Mouse (Mus musculus) liver, adult 2 months (tissue): Measurements from ENCODE around the gene Gng4. TPM values are rescaled to one million over a fixed set of nuclear protein-coding genes. Genes with fewer than 3 reads are reported as not detected.
"Not testable (repeated sequence)": the region's sequence is repeated elsewhere in the genome, so short reads cannot be mapped to it uniquely, and the experiment has no call there.

Experiments used
- DNase-seq: peaks from one replicate; pipeline ENCODE4 v3.0.0-alpha.2; 2011; ENCODE audit warnings: low read depth, low spot score; ENCODE audit errors: extremely low read depth
- H3K27ac ChIP-seq: fragments of 200-500 bp; replicated peaks from 2 replicates; pipeline ENCODE4 v1.5.1; 2012; ENCODE audit warnings: low read depth, mild to moderate bottlenecking, control low read depth, inconsistent platforms, low read length; ENCODE audit not compliant: insufficient read depth
- H3K27me3 ChIP-seq: fragments of 200-500 bp; 2 replicates; pipeline ENCODE4 v1.6.1; 2012; ENCODE audit warnings: mild to moderate bottlenecking, moderate library complexity, low read length, inconsistent platforms; ENCODE audit not compliant: control insufficient read depth, insufficient read depth
- H3K36me3 ChIP-seq: fragments of 200-500 bp; 2 replicates; pipeline ENCODE4 v1.6.1; 2012; ENCODE audit warnings: low read length, inconsistent platforms; ENCODE audit not compliant: control insufficient read depth, insufficient read depth
- H3K4me1 ChIP-seq: fragments of 200-500 bp; 2 replicates; pipeline ENCODE4 v1.6.1; 2011; ENCODE audit warnings: low read length; ENCODE audit not compliant: control insufficient read depth, insufficient read depth
- H3K4me3 ChIP-seq: fragments of 200-500 bp; 2 replicates; pipeline ENCODE4 v1.5.1; 2011; ENCODE audit warnings: low read depth, mild to moderate bottlenecking, control low read depth, low read length, moderate library complexity; ENCODE audit not compliant: insufficient read depth
- H3K79me2 ChIP-seq: fragments of 200-500 bp; 2 replicates; pipeline ENCODE4 v1.6.1; 2012; ENCODE audit warnings: inconsistent platforms, mild to moderate bottlenecking, low read length, moderate library complexity; ENCODE audit not compliant: control insufficient read depth, insufficient read depth
- H3K9ac ChIP-seq: fragments of 200-500 bp; 2 replicates; pipeline ENCODE4 v1.6.1; 2012; ENCODE audit warnings: low read depth, mild to moderate bottlenecking, control low read depth, inconsistent platforms, low read length
- CTCF ChIP-seq: fragments of 200-500 bp; IDR thresholded peaks from 2 replicates; pipeline ENCODE4 v1.5.1; 2011; ENCODE audit warnings: low read depth, low read length, control low read depth
- POLR2A ChIP-seq: fragments of 200-500 bp; IDR thresholded peaks from 2 replicates; pipeline ENCODE4 v1.6.1; 2011; ENCODE audit warnings: low read length, control low read depth; ENCODE audit not compliant: insufficient read depth; ENCODE audit errors: extremely low read depth
- WGBS: fragments of 180-500 bp; shearing (Covaris S2); methylation state at CpG from one replicate; pipeline ENCODE4 v1.1.7; 2018; 5-methylcytosine and 5-hydroxymethylcytosine counted together
- polyA plus RNA-seq: library from polyadenylated mRNA; depleted of rRNA; stranded (reverse); fragments of >200 nt; gene quantifications from 2 replicates; pipeline ENCODE4 v1.2.3, GENCODE M21; 2012
- total RNA-seq: library from RNA; depleted of rRNA; stranded (reverse); fragments of >200 nt; gene quantifications from 2 replicates; pipeline ENCODE4 v1.2.3, GENCODE M21; 2014

Gene Gng4
- total and polyA plus RNA-seq, 2 experiments = not detected

- H3K36me3 ChIP-seq = no peaks in the 10 kb centered on the region
- H3K9ac ChIP-seq = no peak overlapping the region
- TF ChIP-seq POLR2A = no peak
- no peak for TF ChIP-seq CTCF
- H3K27me3 ChIP-seq = peaks cover 8% of the 10 kb centered on the region; the same call in 1 of the 2 replicates
- H3K79me2 ChIP-seq = no peaks in the 10 kb centered on the region
- DNase-seq = no peak
- no peak overlapping the region for H3K4me3 ChIP-seq
- H3K27ac ChIP-seq = no peak overlapping the region
- WGBS = 84% methylated on average over 6 of the region's 6 CpGs
- H3K4me1 ChIP-seq = peaks cover 6% of the 10 kb centered on the region; the same call in 1 of the 2 replicates
These were observed 3.1 kb downstream of the Gng4 start for GRCm38 (mm10) chr13:13786971-13787370.

DNA sequence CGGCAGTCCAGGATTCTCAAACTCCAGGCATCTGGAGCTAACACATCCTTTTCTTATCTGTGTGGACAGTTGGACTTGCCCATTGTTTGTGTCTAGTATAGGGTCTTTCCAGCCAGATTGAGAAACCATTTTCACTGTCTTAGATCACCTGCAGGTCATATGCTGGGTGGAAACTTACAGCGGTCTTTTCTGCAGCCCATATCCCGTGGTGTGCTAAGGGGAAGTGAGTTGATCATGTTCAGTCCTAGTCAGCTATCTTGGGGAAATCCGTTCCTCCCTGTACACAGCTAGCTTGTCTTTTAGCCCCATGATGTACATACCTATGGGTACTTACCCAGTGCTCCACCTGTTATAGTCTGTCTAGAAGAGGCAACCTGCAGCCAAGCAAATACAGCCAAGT, 4.2 kb downstream of the Gng4 start:
- no peak for TF ChIP-seq CTCF
- TF ChIP-seq POLR2A = no peak
- WGBS = 78% methylated on average over 4 of the region's 4 CpGs
- DNase-seq = no peak
- peaks cover 6% of the 10 kb centered on the region; the same call in 1 of the 2 replicates for H3K4me1 ChIP-seq
- no peak overlapping the region for H3K4me3 ChIP-seq
- H3K36me3 ChIP-seq = no peaks in the 10 kb centered on the region
- H3K27me3 ChIP-seq = peaks cover 8% of the 10 kb centered on the region; the same call in 1 of the 2 replicates
- no peak overlapping the region for H3K27ac ChIP-seq
- H3K79me2 ChIP-seq = no peaks in the 10 kb centered on the region
- H3K9ac ChIP-seq = no peak overlapping the region

DNA sequence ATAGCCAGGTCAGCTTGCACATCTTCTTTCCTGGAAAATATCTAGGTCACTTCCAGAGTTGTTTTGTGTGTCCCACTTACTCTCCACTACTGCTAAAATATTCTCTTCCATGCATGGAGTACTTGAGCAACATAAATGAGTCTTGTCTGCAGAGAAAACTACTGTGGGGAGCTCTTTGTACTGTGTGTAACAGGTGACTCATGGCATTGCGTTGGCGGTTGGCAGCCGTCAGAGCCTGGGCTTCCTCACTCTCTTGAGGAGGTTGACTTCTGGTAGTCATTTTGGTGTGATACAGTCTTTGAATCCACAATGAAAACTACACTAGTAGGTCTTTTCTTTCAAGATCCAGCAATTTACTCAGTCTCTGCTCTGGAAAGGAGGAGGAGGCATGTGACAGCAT, 8.1 kb downstream of the Gng4 start:
- Histone ChIP-seq H3K79me2 (no peaks in the 10 kb centered on the region), H3K36me3 (no peaks in the 10 kb centered on the region), H3K4me1 (no peaks in the 10 kb centered on the region), H3K27ac (no peak overlapping the region), H3K27me3 (no peaks in the 10 kb centered on the region; the same call in 1 of the 2 replicates), H3K4me3 (no peak overlapping the region), H3K9ac (no peak overlapping the region)
- no peak for TF ChIP-seq CTCF
- TF ChIP-seq POLR2A = no peak
- no peak for DNase-seq
- WGBS = 92% methylated on average over 3 of the region's 3 CpGs

DNA sequence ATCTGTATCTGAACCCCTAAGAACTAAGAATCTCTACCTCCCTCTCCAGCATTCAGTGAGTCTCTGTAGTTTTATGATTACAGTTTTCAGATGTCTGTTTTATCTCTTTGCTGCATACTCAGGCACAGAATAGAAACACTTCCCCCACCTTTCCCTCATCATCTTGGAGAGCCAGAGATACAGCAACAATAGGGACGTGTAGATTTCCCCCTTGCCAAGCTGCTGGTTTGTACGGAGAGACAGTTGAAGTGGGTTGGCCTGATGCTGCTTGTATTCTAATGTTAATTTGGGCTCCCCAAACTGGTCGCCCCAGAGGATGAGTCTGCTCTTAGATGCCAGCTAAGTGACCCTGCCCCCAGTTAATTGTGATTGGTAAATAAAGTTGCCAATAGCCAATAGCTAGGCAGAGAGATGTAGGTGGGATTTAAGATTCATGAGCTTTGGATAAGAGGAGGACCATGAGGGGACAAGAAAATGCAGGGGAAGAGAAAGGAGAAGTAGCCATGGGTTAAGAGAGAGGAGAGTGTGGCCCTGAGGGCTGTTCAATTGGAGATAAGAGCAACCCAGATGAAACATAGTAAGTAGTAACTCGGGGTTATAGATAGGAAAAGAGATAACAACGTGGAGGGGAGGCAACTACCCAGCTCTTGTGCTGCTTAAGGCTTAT, 11.4 kb downstream of the Gng4 start:
- Histone ChIP-seq H3K36me3 (no peaks in the 10 kb centered on the region), H3K27ac (no peak overlapping the region), H3K79me2 (no peaks in the 10 kb centered on the region), H3K4me1 (no peaks in the 10 kb centered on the region), H3K4me3 (no peak overlapping the region), H3K9ac (no peak overlapping the region), H3K27me3 (no peaks in the 10 kb centered on the region; the same call in 1 of the 2 replicates)
- DNase-seq = no peak
- WGBS = 37% methylated on average over 5 of the region's 5 CpGs
- TF ChIP-seq POLR2A (no peak), CTCF (no peak)

DNA sequence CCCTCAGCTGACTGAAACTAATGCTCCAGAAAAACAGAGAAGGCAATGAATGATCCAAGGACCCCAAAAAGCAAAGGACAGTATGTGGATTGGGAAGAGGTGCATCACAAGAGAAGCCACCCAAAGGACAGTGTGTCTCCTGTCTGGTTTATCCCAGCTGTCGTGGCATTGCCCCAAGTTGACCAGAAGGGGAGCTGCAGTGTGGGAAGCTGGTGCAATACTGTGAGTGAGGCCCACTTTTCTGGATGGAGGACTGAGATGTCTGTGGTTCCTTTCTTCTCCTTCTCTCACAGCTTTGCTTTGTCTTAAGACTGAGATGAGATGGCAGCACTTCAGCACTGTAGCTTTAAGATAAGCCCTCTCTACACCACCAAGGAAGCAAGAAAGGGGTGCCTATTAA, 12.2 kb downstream of the Gng4 start:
- H3K4me1 ChIP-seq = no peaks in the 10 kb centered on the region
- no peak overlapping the region for H3K9ac ChIP-seq
- DNase-seq = no peak
- no peak overlapping the region for H3K27ac ChIP-seq
- no peak overlapping the region for H3K4me3 ChIP-seq
- no peaks in the 10 kb centered on the region for H3K36me3 ChIP-seq
- H3K79me2 ChIP-seq = no peaks in the 10 kb centered on the region
- H3K27me3 ChIP-seq = no peaks in the 10 kb centered on the region; the same call in 1 of the 2 replicates
- WGBS = 86% methylated on average over 1 of the region's 1 CpGs
- no peak for TF ChIP-seq POLR2A
- TF ChIP-seq CTCF = no peak

DNA sequence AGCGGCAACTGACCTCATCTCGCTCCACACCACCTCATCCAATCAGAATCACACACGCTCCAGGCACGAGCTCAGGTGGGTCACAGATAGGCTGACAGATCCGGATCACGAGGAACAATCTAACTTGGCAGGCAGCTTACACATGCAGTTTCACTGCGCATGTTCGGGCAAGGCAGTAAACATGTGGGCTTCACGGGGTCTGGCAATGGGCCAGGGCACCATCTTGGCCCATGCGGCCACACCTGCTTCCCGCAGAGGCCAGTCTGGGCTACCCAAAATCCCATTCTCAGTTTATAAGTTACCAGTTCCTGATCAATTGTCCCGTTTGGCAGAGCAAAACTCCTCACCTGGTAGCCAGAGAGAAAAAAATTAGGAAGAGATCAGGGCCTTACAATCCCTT, 14.0 kb downstream of the Gng4 start:
- H3K79me2 ChIP-seq, H3K36me3 ChIP-seq, DNase-seq, H3K4me1 ChIP-seq, H3K9ac ChIP-seq, H3K27ac ChIP-seq, H3K27me3 ChIP-seq, H3K4me3 ChIP-seq: not testable (repeated sequence)
- whole genome bisulfite sequencing = 90% methylated on average over 12 of the region's 12 CpGs
